25 mouse cellular contexts compared by ENCODE assay signal in genomic region chr10:126911479-126911878, GRCm38 (mm10). TPM values are rescaled to one million over a fixed set of nuclear protein-coding genes. Genes with fewer than 3 reads are reported as not detected.
DNase-seq lines count a peak whose midpoint lies in the region; ATAC-seq and TF ChIP-seq lines count a peak whose summit lies in the region.
"Had no signal": no experiment of that assay in that cellular context is flagged by ENCODE, and none has a peak within 500 bp of the region (broad histone marks: within the 10 kb centered on the region; RNA-seq: fewer than 3 reads in every experiment).

No protein-coding gene starts in this region.

- no peak overlapping the region for H3K4me3 ChIP-seq in ES-Bruce4 (ENCODE audit: low read depth, low read length)
- no peak overlapping the region for H3K4me3 ChIP-seq in intestine, embryonic 15.5 days (replicated peaks)
- H3K4me3 ChIP-seq in intestine, postnatal 0 days (ENCODE audit: low read depth, low read length) = no peak overlapping the region
- H3K4me3 ChIP-seq: embryonic facial prominence, embryonic 13.5 days; embryonic facial prominence, embryonic 15.5 days; erythroblast, embryonic 14.5 days; forebrain, embryonic 10.5 days; forebrain, embryonic 12.5 days had no signal

- no peak for TF ChIP-seq CTCF in ES-Bruce4 (IDR thresholded peaks at IDR 0.05; ENCODE audit: low read depth, low read length)
- no peak for TF ChIP-seq CTCF in intestine, postnatal 0 days (IDR thresholded peaks at IDR 0.05; ENCODE audit: low read depth)

- H3K9me3 ChIP-seq in ES-Bruce4 (replicated peaks; ENCODE audit: control insufficient read depth, insufficient read depth, low read length, poor library complexity, severe bottlenecking) = no peaks in the 10 kb centered on the region
- no peaks in the 10 kb centered on the region for H3K9me3 ChIP-seq in intestine, embryonic 15.5 days
- no peaks in the 10 kb centered on the region for H3K9me3 ChIP-seq in intestine, postnatal 0 days (ENCODE audit: control insufficient read depth)
- H3K9me3 ChIP-seq: embryonic facial prominence, embryonic 13.5 days; embryonic facial prominence, embryonic 15.5 days; forebrain, embryonic 10.5 days; forebrain, embryonic 12.5 days had no signal

- H3K4me2 ChIP-seq in intestine, embryonic 15.5 days (replicated peaks) = no peak overlapping the region
- no peak overlapping the region for H3K4me2 ChIP-seq in intestine, postnatal 0 days (replicated peaks; ENCODE audit: low read depth)
- H3K4me2 ChIP-seq: embryonic facial prominence, embryonic 13.5 days; embryonic facial prominence, embryonic 15.5 days; forebrain, embryonic 12.5 days had no signal

- no peak overlapping the region for H3K9ac ChIP-seq in ES-Bruce4 (ENCODE audit: low read depth, poor library complexity, severe bottlenecking)
- H3K9ac ChIP-seq in intestine, embryonic 15.5 days = no peak overlapping the region
- no peak overlapping the region for H3K9ac ChIP-seq in intestine, postnatal 0 days (ENCODE audit: low read depth, low read length)
- H3K9ac ChIP-seq: embryonic facial prominence, embryonic 13.5 days; embryonic facial prominence, embryonic 15.5 days; forebrain, embryonic 12.5 days had no signal

- 90% methylated on average over 1 of the region's 1 CpGs for WGBS in intestine, embryonic 15.5 days
- WGBS in intestine, postnatal 0 days = 66% methylated on average over 1 of the region's 1 CpGs

- H3K36me3 ChIP-seq in ES-Bruce4 (ENCODE audit: control insufficient read depth, insufficient read depth, low read length, poor library complexity, severe bottlenecking) = no peaks in the 10 kb centered on the region
- no peaks in the 10 kb centered on the region for H3K36me3 ChIP-seq in intestine, embryonic 15.5 days
- H3K36me3 ChIP-seq in intestine, postnatal 0 days (ENCODE audit: control insufficient read depth, insufficient read depth) = no peaks in the 10 kb centered on the region
- H3K36me3 ChIP-seq: embryonic facial prominence, embryonic 13.5 days; embryonic facial prominence, embryonic 15.5 days; forebrain, embryonic 10.5 days; forebrain, embryonic 12.5 days; G1E had no signal

- no peak for DNase-seq in cerebellum, adult 11 months
- no peak for DNase-seq in gastrocnemius, adult 8-10 months (ENCODE audit: low spot score in 2 of 2)
- DNase-seq in lung, postnatal 4 days = no peak
- DNase-seq: adrenal gland, adult 8-10 months; adrenal gland, postnatal 14 days; adrenal gland, postnatal 36 days; cerebellum, adult 18-20 months; cerebellum, adult 8-10 months; cerebellum, adult 9-11 months; cerebellum, postnatal 14 days; cerebellum, postnatal 36 days; embryo, embryonic 11 days had no signal

- TF ChIP-seq POLR2A in ES-Bruce4 (IDR thresholded peaks at IDR 0.05; ENCODE audit: insufficient read depth, low read length) = no peak

- H3K27me3 ChIP-seq in ES-Bruce4 (ENCODE audit: control insufficient read depth, insufficient read depth, low read length, poor library complexity, severe bottlenecking) = no peaks in the 10 kb centered on the region
- no peaks in the 10 kb centered on the region for H3K27me3 ChIP-seq in intestine, embryonic 15.5 days (replicated peaks)
- no peaks in the 10 kb centered on the region for H3K27me3 ChIP-seq in intestine, postnatal 0 days (replicated peaks; ENCODE audit: control insufficient read depth, insufficient read depth, low read length)
- H3K27me3 ChIP-seq: embryonic facial prominence, embryonic 13.5 days; embryonic facial prominence, embryonic 15.5 days; Patski had no signal

- H3K27ac ChIP-seq in ES-Bruce4 (ENCODE audit: insufficient read depth, low read length) = peak overlapping the region; percentile 14; the same call in 1 of the 2 replicates
- no peak overlapping the region for H3K27ac ChIP-seq in intestine, embryonic 15.5 days
- H3K27ac ChIP-seq in intestine, postnatal 0 days (ENCODE audit: low read depth, low read length) = no peak overlapping the region
- H3K27ac ChIP-seq: embryonic facial prominence, embryonic 13.5 days; embryonic facial prominence, embryonic 15.5 days; forebrain, embryonic 10.5 days; forebrain, embryonic 12.5 days had no signal

- peaks cover 2% of the 10 kb centered on the region for H3K4me1 ChIP-seq in ES-Bruce4 (ENCODE audit: control insufficient read depth, insufficient read depth, low read length)
- H3K4me1 ChIP-seq in intestine, embryonic 15.5 days (replicated peaks) = no peaks in the 10 kb centered on the region
- H3K4me1 ChIP-seq in intestine, postnatal 0 days (replicated peaks; ENCODE audit: control insufficient read depth, insufficient read depth, low read length) = no peaks in the 10 kb centered on the region
- H3K4me1 ChIP-seq: embryonic facial prominence, embryonic 13.5 days; embryonic facial prominence, embryonic 15.5 days; forebrain, embryonic 10.5 days; forebrain, embryonic 12.5 days had no signal

- no peak for TF ChIP-seq EP300 in ES-Bruce4 (IDR thresholded peaks at IDR 0.05; ENCODE audit: insufficient read depth, low read depth, low read length)

- peak; percentile 42 for ATAC-seq in intestine, embryonic 15.5 days
- ATAC-seq in intestine, postnatal 0 days = peak; percentile 66
- ATAC-seq: activated CD4-positive, CD25-positive, alpha-beta regulatory T cell, adult 4 months; forebrain, embryonic 14.5 days; forebrain, embryonic 16.5 days; Patski had no signal

RNA-seq across cellular contexts. Expression of gene Atp23, which starts 10.3 kb away (rescaled TPM):
- polyA plus RNA-seq in ES-Bruce4 (2011; ENCODE audit: insufficient read depth, insufficient read length, low read depth, missing spikeins) = 10.2 and 14.3 TPM in 2 replicates
- 17.0 and 17.2 TPM in 2 replicates for polyA plus RNA-seq in intestine, embryonic 15.5 days (2015; fragmentation: Nextera tagmentation; extraction: Ambion mirVana)
- polyA plus RNA-seq in intestine, postnatal 0 days (2015; fragmentation: Nextera tagmentation; extraction: Ambion mirVana) = 7.7 and 8.0 TPM in 2 replicates
- total RNA-seq in gastrocnemius, adult 8-10 months (2022) = 1 to 10 TPM; 1.4 to 2.5 (median 1.4) TPM
